Mouse (Mus musculus): Measurements from ENCODE around the gene Htr7.

DNA sequence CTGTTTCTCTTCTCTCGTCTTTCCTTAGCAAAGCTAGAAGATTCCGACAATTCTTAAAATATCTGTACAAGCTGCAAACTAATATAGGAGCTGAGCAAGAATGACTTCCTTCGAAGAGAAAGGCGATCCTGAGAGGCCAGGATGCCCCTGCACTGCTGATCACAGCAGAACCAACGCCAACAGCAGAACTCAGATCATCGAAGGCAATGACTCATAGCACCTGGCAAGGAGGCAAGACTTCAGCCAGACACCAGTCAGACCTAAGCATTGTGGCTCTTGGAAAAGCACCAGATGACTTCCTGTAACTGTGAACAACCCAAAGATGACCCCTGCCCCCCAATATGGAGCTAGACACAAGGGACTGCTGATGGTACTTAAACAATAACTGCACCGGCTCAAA lies 11.3 kb downstream of the Htr7 start:
- TF ChIP-seq CTCF (conservative IDR thresholded peaks at IDR 0.05; ENCODE audit: insufficient read depth, insufficient read length, low read depth, low read length) (no peak), POLR2A (IDR thresholded peaks at IDR 0.05; ENCODE audit: low read depth, low read length) (no peak)
